Mouse (Mus musculus): ENCODE data around the gene Ciart.

DNA sequence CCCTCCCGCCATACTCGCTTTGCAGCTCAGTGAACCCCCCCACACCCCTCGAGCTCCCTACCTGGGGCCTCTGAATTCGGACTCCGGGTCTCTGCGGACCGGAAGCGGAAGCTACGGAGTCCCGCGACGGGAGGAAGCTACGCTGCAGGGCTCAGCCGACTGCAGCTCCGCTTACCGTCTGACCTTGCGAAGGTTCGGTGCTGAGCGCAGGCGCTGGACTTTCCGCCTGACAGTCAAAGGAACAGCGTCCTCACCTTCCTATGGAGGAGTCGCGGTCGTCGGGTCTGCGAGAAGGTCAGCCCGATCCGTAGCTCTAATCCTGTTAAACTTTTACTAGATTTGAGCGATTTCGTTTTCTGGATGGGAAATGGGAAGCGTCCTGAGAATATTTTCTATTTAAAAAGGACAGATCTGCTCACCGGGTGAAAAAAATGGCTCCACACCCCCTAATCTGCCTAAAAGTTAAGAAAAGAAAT lies 10.6 kb downstream of the Ciart start, which contains the start of gene Mrps21:
- peak; percentile 25; the same call in 1 of the 2 replicates for TF ChIP-seq CTCF (IDR thresholded peaks at IDR 0.05; ENCODE audit: low read depth)
- no peak for TF ChIP-seq EP300 (IDR thresholded peaks at IDR 0.05; ENCODE audit: low read depth)
